Mouse (Mus musculus): ENCODE results near the gene Wdr66. TPM values are rescaled to one million over a fixed set of nuclear protein-coding genes. Genes with fewer than 3 reads are reported as not detected.
A peak's percentile ranks its signal among the peaks of the same experiment; 100 is the strongest.

Wdr66 gene
- total and polyA plus RNA-seq, 2 experiments from 2014 or later = 1.4 to 2.8 TPM

DNA sequence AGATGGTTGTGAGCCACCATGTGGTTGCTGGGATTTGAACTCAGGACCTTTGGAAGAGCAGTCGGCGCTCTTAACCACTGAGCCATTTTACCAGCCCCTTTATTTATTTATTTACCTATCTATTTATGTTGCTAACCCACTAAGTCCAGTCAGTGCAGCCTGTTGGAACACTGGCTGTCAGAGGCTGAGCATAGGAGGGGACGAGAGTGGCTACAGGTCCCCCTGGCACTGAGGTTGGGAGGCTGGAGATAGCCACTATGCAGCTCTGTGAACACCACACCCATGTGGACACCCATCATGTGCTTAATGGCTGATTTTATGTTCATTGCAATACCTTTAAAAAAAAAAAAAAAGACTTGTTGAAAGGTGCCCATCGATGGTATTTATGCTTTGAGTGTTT is 27.3 kb downstream of the Wdr66 start:
- 90% methylated on average over 4 of the region's 4 CpGs for WGBS
- no peak overlapping the region for H3K27ac ChIP-seq

DNA sequence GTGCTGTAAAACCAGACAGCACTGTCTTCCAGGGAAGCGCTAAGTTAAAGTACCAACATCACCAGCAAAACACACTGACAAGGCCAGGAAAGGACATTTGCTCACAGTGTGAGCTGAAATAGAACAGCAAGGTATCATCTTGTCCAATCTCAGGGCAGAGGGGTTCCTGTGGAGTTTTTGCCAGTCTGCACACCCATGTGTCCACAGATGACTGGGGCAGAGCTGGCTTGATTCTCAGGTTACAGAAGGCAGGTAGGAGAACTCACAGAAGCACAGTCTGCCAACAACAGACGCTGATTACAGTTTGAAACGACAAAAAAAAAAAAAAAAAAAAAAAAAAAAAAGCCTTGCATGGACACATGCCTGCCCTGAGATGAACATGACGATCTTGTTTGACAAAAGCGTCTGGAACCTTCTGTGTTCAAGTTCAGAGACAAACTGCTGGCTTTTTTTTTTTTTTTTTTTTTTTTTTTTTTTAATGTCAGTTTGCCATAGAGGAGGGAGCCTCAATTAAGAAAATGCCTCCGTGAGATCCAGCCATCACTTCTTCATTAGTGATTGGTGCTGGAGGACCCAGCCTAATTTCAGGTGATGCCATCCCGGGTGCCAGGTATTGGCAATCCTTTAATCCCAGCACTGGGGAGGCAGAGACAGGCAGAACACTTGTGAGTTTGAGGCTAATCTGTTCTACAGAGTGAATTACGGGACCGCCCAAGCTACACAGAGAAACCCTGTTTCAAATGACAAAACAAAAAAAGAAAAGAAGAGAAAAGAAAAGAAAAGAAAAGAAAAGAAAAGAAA is 29.6 kb downstream of the Wdr66 start:
- DNase-seq (ENCODE audit: low spot score) = no peak
- Histone ChIP-seq H3K9ac (replicated peaks; ENCODE audit: low read length) (no peak overlapping the region), H3K27ac (no peak overlapping the region), H3K4me3 (ENCODE audit: low read length) (no peak overlapping the region), H3K4me2 (ENCODE audit: low read depth, low read length) (no peak overlapping the region), H3K36me3 (ENCODE audit: insufficient read depth, low read length) (no peaks in the 10 kb centered on the region), H3K9me3 (ENCODE audit: low read length) (no peaks in the 10 kb centered on the region), H3K27me3 (ENCODE audit: insufficient read depth, low read length) (no peaks in the 10 kb centered on the region), H3K4me1 (ENCODE audit: insufficient read depth, low read length) (0 out of 2 replicates have a peak, but pooled peaks cover 2% of the 10 kb centered on the region)
- ATAC-seq = no peak
- 71% methylated on average over 9 of the region's 9 CpGs for WGBS
- no peak for TF ChIP-seq CTCF (IDR thresholded peaks at IDR 0.05; ENCODE audit: low read depth)

More for the DNA sequence above, 27.3 kb downstream of the Wdr66 start:
- H3K9me3 ChIP-seq (ENCODE audit: low read length) = no peaks in the 10 kb centered on the region
- no peaks in the 10 kb centered on the region for H3K36me3 ChIP-seq (ENCODE audit: insufficient read depth, low read length)
- H3K4me1 ChIP-seq (ENCODE audit: insufficient read depth, low read length) = peaks cover 8% of the 10 kb centered on the region; the same call in 1 of the 2 replicates
- no peak overlapping the region for H3K4me3 ChIP-seq (ENCODE audit: low read length)
- DNase-seq (ENCODE audit: low spot score) (no peak), ATAC-seq (no peak)
- no peaks in the 10 kb centered on the region for H3K27me3 ChIP-seq (ENCODE audit: insufficient read depth, low read length)
- no peak for TF ChIP-seq CTCF (IDR thresholded peaks at IDR 0.05; ENCODE audit: low read depth)
- H3K9ac ChIP-seq (replicated peaks; ENCODE audit: low read length) = no peak overlapping the region
- H3K4me2 ChIP-seq (ENCODE audit: low read depth, low read length) = no peak overlapping the region

- WGBS = 44% methylated on average over 8 of the region's 8 CpGs
- Histone ChIP-seq H3K4me2 (ENCODE audit: low read depth, low read length) (no peak overlapping the region), H3K27ac (no peak overlapping the region), H3K4me1 (ENCODE audit: insufficient read depth, low read length) (no peaks in the 10 kb centered on the region), H3K27me3 (ENCODE audit: insufficient read depth, low read length) (no peaks in the 10 kb centered on the region), H3K4me3 (ENCODE audit: low read length) (no peak overlapping the region), H3K9ac (replicated peaks; ENCODE audit: low read length) (no peak overlapping the region), H3K9me3 (ENCODE audit: low read length) (no peaks in the 10 kb centered on the region), H3K36me3 (ENCODE audit: insufficient read depth, low read length) (no peaks in the 10 kb centered on the region)
- ATAC-seq (peak; percentile 72; the same call in 1 of the 2 replicates), DNase-seq (ENCODE audit: low spot score) (peak; percentile 75)
- peak; percentile 79 for TF ChIP-seq CTCF (IDR thresholded peaks at IDR 0.05; ENCODE audit: low read depth)
Measured at GRCm38 (mm10) chr5:123285174-123285573, 33.3 kb downstream of the Wdr66 start.

DNA sequence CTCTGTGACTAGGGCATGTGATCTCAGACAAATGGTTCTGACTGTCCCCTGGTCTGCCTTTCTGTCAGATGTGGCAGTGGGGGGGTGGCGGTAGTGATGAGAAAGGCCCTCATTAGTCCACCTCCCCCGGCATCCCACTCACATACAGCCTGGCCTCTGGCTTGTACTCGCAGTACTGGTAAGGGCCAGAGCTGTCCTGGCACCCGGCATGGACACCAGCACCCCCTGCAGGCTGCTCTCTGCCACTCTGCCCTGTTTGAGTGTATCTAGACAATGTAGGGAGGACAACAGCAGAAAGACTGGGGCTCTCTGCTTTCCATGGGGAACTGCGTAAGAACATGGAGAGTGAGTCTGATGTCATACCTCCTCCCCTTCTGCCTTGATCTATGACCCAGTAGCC is 36.2 kb downstream of the Wdr66 start:
- no peak overlapping the region for H3K9ac ChIP-seq (replicated peaks; ENCODE audit: low read length)
- DNase-seq (ENCODE audit: low spot score) (no peak), ATAC-seq (no peak)
- no peaks in the 10 kb centered on the region for H3K9me3 ChIP-seq (ENCODE audit: low read length)
- no peak for TF ChIP-seq CTCF (IDR thresholded peaks at IDR 0.05; ENCODE audit: low read depth)
- no peak overlapping the region for H3K27ac ChIP-seq
- H3K36me3 ChIP-seq (ENCODE audit: insufficient read depth, low read length) = no peaks in the 10 kb centered on the region
- H3K4me1 ChIP-seq (ENCODE audit: insufficient read depth, low read length) = no peaks in the 10 kb centered on the region
- no peak overlapping the region for H3K4me2 ChIP-seq (ENCODE audit: low read depth, low read length)
- WGBS = 81% methylated on average over 5 of the region's 5 CpGs
- H3K4me3 ChIP-seq (ENCODE audit: low read length) = no peak overlapping the region
- H3K27me3 ChIP-seq (ENCODE audit: insufficient read depth, low read length) = no peaks in the 10 kb centered on the region

DNA sequence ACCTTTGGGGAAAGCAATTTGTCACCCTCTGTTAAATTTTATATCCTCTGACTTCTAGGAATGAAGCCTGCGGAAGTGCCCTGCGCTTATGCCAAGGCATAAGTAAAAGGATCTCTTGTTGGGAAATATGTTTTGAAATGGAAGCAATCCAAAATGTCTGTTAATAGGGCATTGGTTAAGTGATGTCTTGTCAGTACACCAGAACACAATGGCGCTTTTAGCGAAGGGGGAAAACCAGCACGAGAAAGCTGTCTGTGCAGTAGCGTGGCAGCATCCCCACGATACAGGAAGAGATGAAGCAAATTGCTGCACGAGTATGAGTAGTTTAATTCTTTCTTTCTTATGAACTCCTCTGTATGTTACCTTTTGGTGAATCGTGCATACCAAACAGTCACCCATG is 42.8 kb downstream of the Wdr66 start:
- Histone ChIP-seq H3K9ac (replicated peaks; ENCODE audit: low read length) (no peak overlapping the region), H3K9me3 (ENCODE audit: low read length) (no peaks in the 10 kb centered on the region), H3K27me3 (ENCODE audit: insufficient read depth, low read length) (no peaks in the 10 kb centered on the region), H3K4me3 (ENCODE audit: low read length) (no peak overlapping the region), H3K27ac (no peak overlapping the region), H3K4me1 (ENCODE audit: insufficient read depth, low read length) (no peaks in the 10 kb centered on the region), H3K36me3 (ENCODE audit: insufficient read depth, low read length) (no peaks in the 10 kb centered on the region), H3K4me2 (ENCODE audit: low read depth, low read length) (no peak overlapping the region)
- WGBS = 44% methylated on average over 9 of the region's 9 CpGs
- no peak for TF ChIP-seq CTCF (IDR thresholded peaks at IDR 0.05; ENCODE audit: low read depth)
- ATAC-seq (no peak), DNase-seq (ENCODE audit: low spot score) (peak; percentile 26)

GRCm38 (mm10) chr5:123296224-123296806 is 44.4 kb downstream of the Wdr66 start:
- no peak for DNase-seq (ENCODE audit: low spot score)
- Histone ChIP-seq H3K9me3 (ENCODE audit: low read length) (no peaks in the 10 kb centered on the region), H3K27ac (no peak overlapping the region), H3K36me3 (ENCODE audit: insufficient read depth, low read length) (no peaks in the 10 kb centered on the region), H3K4me1 (ENCODE audit: insufficient read depth, low read length) (peaks cover 7% of the 10 kb centered on the region), H3K27me3 (ENCODE audit: insufficient read depth, low read length) (no peaks in the 10 kb centered on the region), H3K4me3 (ENCODE audit: low read length) (no peak overlapping the region), H3K9ac (replicated peaks; ENCODE audit: low read length) (no peak overlapping the region), H3K4me2 (ENCODE audit: low read depth, low read length) (no peak overlapping the region)
- no peak for ATAC-seq
- WGBS = 64% methylated on average over 12 of the region's 12 CpGs
- TF ChIP-seq CTCF (IDR thresholded peaks at IDR 0.05; ENCODE audit: low read depth) = peak; percentile 50
